Mouse (Mus musculus): ENCODE results near the gene Khdc1b.
"Not testable (repeated sequence)": the region's sequence is repeated elsewhere in the genome, so short reads cannot be mapped to it uniquely, and the experiment has no call there.

Khdc1b gene

GRCm38 (mm10) chr1:21383256-21383655 is at the start of gene Khdc1b:
TSS of gene Khdc1b (plus strand) at chr1:21383556.
- DNase-seq = no peak

DNA sequence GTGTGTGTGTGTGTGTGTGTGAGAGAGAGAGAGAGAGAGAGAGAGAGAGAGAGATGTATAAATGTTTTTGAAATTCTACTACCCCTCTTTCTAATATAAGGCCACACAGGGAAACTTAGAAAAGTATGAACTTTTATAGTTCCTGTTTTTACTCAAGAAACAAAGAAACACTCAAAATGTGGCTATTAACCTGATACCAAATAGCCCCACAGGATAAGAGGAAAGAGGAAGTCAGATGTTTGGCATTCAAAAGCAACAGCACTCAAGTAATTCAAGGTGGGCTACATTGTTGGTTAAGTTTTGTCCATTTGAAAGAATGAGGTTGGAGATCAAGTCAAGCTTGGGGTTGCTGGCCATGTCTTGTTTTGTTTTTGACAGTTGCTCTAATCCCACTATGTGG is 47.5 kb upstream of the Khdc1b start:
- DNase-seq = no peak

- DNase-seq = no peak
Observed at GRCm38 (mm10) chr1:21340745-21341144, 42.6 kb upstream of the Khdc1b start.

- peak; percentile 78 to 79 for DNase-seq
Observed at GRCm38 (mm10) chr1:21344253-21344652, 39.1 kb upstream of the Khdc1b start.

DNA sequence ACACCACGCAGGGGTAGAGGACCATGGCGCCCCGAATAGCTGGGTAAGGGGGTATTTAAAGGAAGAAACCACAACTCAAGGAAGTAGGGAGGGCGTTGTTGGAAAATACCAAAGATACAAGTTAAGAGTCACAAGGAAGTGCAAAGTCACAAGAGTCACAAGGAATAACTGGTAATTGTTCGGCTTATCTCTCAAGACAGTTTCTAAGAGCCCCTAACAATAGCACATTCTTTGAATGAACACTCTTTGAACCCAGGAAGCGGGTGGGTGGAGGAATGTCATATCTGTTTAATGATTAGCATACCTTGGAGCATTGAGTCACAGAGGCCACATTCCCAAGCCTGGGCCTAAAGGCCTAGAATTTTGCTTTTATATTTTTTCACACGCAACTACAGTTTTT is 38.6 kb upstream of the Khdc1b start:
- DNase-seq = not testable (repeated sequence)

- no peak for DNase-seq
Observed at GRCm38 (mm10) chr1:21349341-21349740, 34.0 kb upstream of the Khdc1b start, which contains the start of gene Khdc1a. TSS of gene Khdc1a (plus strand) at chr1:21349641.

- not testable (repeated sequence) for DNase-seq
Observed at GRCm38 (mm10) chr1:21368031-21368430, 15.3 kb upstream of the Khdc1b start, which contains the start of gene Khdc1c. TSS of gene Khdc1c (plus strand) at chr1:21368331.

GRCm38 (mm10) chr1:21391138-21391671 is 7.8 kb downstream of the Khdc1b start:
- DNase-seq = no peak

GRCm38 (mm10) chr1:21402804-21403203 is 19.4 kb downstream of the Khdc1b start:
- peak; percentile 41 to 50 for DNase-seq

DNA sequence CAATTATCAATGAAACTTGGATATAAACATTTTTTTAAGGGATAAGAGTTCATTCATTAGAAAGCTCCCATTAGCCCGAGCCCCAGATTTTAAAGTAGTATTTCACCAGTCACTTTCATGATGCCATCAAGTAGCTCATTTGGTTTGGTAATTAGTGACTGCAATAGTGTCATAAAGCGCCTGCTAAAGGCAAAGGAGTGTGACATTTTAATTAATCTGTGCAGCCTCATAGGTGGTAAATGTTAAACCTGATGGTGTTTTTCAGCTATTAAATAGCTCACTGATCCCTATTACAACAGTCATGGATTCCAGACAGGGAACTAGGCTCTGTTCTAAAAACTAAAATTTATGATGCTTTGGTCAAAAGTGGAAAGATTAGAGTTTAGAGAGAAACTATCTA is 23.9 kb downstream of the Khdc1b start:
- DNase-seq = no peak

DNA sequence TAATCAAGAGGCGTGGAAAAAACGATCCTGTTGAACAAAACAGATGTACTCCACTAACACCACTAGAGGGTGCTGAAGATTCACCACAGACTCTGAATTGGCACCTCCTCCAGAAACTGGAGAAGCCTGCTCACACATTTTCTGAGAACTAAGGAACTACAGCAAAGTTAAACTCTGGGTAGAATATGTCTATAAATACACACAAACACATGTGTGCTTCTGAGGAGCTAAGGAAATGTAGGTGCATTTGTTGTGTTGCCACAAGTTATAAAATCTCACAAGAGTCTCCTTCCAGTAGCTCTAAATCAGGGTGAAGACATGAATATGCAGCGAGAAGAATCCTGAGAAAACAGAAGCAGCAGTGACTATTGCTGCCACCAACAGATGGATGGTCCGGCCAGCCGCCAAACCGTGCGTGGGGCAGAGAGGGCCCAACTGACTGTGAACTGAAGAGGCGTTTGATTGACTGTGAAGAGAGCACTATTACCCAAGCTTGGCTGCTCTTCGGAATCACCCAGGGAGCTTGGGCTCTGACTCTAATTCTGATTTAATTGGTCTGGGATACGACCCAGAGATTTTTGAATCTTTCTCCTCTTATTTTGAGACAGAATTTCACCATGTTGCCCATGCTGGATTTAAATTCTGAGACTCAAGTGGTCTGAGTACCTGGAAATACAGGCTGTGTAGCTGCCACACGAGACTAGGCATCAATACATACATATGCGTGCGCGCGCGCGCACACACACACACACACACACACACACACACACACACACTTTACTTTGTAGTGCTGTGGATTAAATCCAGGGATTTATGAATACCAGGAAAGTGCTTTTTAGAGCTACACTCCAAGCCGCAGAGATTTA is 28.2 kb downstream of the Khdc1b start:
- DNase-seq = peak; percentile 98

- peak; percentile 64 to 74 for DNase-seq
Observed at GRCm38 (mm10) chr1:21412197-21412555, 28.8 kb downstream of the Khdc1b start.

DNA sequence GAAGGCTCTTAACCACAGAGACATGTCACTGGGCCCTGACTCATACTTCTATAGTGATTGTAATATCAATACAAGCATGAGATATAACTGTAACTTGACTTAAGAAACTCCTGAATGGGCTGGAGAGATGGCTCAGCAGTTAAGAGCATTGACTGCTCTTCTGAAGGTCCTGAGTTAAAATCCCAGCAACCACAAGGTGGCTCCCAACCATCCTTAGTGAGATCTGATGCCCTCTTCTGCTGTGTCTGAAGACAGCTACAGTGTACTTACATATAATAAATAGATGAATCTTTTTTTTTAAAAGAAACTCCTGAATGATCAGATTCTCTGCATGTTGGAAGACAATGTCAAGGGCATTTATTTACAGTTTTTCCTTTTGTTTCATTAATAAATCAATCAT is 36.0 kb downstream of the Khdc1b start:
- DNase-seq = peak; percentile 43 to 55

- DNase-seq = no peak
Observed at GRCm38 (mm10) chr1:21425654-21426053, 42.3 kb downstream of the Khdc1b start.

GRCm38 (mm10) chr1:21428079-21428478 is 44.7 kb downstream of the Khdc1b start:
- no peak for DNase-seq

DNA sequence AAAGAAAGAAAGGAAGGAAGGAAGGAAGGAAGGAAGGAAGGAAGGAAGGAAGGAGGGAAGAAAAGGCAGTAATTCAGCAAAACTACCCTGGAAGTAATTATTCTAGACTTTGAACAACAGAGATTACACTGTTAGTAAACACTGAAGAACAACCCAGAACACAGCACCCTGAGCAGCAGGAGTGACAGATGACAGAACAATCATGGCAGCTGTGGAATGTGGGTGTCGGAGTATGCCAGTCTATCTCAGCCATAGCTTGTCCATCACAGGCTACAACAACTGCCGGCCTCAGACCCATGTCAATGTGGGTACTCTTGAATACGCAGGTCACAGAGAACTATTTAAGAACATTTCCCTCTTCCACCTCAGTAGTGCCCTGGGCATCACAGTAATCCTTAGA is 48.3 kb downstream of the Khdc1b start:
- no peak for DNase-seq

GRCm38 (mm10) chr1:21434853-21435252 is 51.5 kb downstream of the Khdc1b start:
- no peak for DNase-seq

Data from cerebellum, postnatal 10 days (tissue).